Mouse (Mus musculus): ENCODE measurements at regions not wholly inside any gene's neighbourhood (a gene's known extent, or its start where the extent isn't known, plus 50 kb on each side); places are given as distances from the start of the nearest gene placed in this dataset.

- no peaks in the 10 kb centered on the region for H3K27me3 ChIP-seq (ENCODE audit: control insufficient read depth, insufficient read depth, low read length)
- TF ChIP-seq POLR2A (IDR thresholded peaks at IDR 0.05; ENCODE audit: borderline replicate concordance, insufficient read depth, low read length) (no peak), CTCF (IDR thresholded peaks at IDR 0.05; ENCODE audit: borderline replicate concordance, insufficient read depth, low read depth, low read length) (no peak)
- no peaks in the 10 kb centered on the region for H3K4me1 ChIP-seq (ENCODE audit: control insufficient read depth, insufficient read depth, low read length)
- H3K27ac ChIP-seq (ENCODE audit: insufficient read depth, low read length) = no peak overlapping the region
- DNase-seq = no peak
- H3K4me3 ChIP-seq (replicated peaks; ENCODE audit: insufficient read depth, low read depth, low read length) = no peak overlapping the region
- WGBS = 87% methylated on average over 1 of the region's 1 CpGs
Observed at GRCm38 (mm10) chr3:148423383-148423782, 567.0 kb downstream of the Adgrl2 start.

DNA sequence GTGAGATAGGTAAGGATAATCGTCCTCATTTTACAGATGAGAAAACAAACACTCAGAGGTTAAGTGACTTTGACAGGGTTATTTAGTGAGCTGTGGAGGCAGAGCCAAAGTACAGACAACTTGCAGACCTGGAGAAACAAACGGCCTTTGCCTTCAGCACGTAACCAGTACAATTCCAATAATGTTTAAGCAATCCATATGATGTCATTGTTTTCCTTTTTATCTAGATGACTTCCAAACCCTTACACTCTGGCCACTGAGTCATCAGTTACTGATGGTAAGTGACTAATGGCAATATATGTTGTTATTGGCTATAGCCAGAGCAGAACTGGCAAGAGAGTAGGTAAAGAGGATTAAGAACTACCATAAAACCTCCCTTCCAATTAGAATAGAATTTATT lies 567.6 kb downstream of the Adgrl2 start:
- H3K4me3 ChIP-seq (replicated peaks; ENCODE audit: insufficient read depth, low read depth, low read length) = no peak overlapping the region
- TF ChIP-seq POLR2A (IDR thresholded peaks at IDR 0.05; ENCODE audit: borderline replicate concordance, insufficient read depth, low read length) (no peak), CTCF (IDR thresholded peaks at IDR 0.05; ENCODE audit: borderline replicate concordance, insufficient read depth, low read depth, low read length) (no peak)
- DNase-seq = no peak
- no peaks in the 10 kb centered on the region for H3K27me3 ChIP-seq (ENCODE audit: control insufficient read depth, insufficient read depth, low read length)
- 75% methylated on average over 3 of the region's 3 CpGs for whole genome bisulfite sequencing
- no peak overlapping the region for H3K27ac ChIP-seq (ENCODE audit: insufficient read depth, low read length)
- H3K4me1 ChIP-seq (ENCODE audit: control insufficient read depth, insufficient read depth, low read length) = no peaks in the 10 kb centered on the region

DNA sequence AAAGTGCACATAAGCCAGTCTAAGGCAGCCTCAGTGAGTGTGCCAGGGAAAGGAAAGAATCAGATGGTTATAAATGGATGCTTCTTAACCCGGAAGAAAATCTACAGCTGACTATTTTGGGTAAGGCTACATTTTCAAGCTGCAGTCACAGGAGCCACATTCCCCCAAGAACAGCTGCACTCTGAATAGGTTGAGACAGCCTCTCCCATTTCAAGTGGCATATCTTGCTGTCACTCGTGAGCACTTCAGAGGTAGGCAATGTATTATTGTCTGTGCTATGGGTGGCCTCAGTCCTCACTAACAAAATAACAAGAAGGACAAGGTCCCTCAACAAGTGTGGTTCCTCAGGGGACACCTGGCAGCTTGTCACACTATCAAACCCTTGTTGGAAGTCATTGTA lies 568.1 kb downstream of the Adgrl2 start:
- no peaks in the 10 kb centered on the region for H3K27me3 ChIP-seq (ENCODE audit: control insufficient read depth, insufficient read depth, low read length)
- no peak overlapping the region for H3K27ac ChIP-seq (ENCODE audit: insufficient read depth, low read length)
- no peaks in the 10 kb centered on the region for H3K4me1 ChIP-seq (ENCODE audit: control insufficient read depth, insufficient read depth, low read length)
- no peak overlapping the region for H3K4me3 ChIP-seq (replicated peaks; ENCODE audit: insufficient read depth, low read depth, low read length)
- no peak for DNase-seq
- no peak for TF ChIP-seq POLR2A (IDR thresholded peaks at IDR 0.05; ENCODE audit: borderline replicate concordance, insufficient read depth, low read length)
- no peak for TF ChIP-seq CTCF (IDR thresholded peaks at IDR 0.05; ENCODE audit: borderline replicate concordance, insufficient read depth, low read depth, low read length)
- WGBS = 69% methylated on average over 2 of the region's 2 CpGs

- DNase-seq = no peak
- WGBS = 95% methylated on average over 5 of the region's 5 CpGs
- Histone ChIP-seq H3K4me3 (replicated peaks; ENCODE audit: insufficient read depth, low read depth, low read length) (no peak overlapping the region), H3K27me3 (ENCODE audit: control insufficient read depth, insufficient read depth, low read length) (no peaks in the 10 kb centered on the region), H3K27ac (ENCODE audit: insufficient read depth, low read length) (no peak overlapping the region), H3K4me1 (ENCODE audit: control insufficient read depth, insufficient read depth, low read length) (no peaks in the 10 kb centered on the region)
- TF ChIP-seq CTCF (IDR thresholded peaks at IDR 0.05; ENCODE audit: borderline replicate concordance, insufficient read depth, low read depth, low read length) (no peak), POLR2A (IDR thresholded peaks at IDR 0.05; ENCODE audit: borderline replicate concordance, insufficient read depth, low read length) (no peak)
Observed at GRCm38 (mm10) chr3:148420303-148420702, 570.1 kb downstream of the Adgrl2 start.

DNA sequence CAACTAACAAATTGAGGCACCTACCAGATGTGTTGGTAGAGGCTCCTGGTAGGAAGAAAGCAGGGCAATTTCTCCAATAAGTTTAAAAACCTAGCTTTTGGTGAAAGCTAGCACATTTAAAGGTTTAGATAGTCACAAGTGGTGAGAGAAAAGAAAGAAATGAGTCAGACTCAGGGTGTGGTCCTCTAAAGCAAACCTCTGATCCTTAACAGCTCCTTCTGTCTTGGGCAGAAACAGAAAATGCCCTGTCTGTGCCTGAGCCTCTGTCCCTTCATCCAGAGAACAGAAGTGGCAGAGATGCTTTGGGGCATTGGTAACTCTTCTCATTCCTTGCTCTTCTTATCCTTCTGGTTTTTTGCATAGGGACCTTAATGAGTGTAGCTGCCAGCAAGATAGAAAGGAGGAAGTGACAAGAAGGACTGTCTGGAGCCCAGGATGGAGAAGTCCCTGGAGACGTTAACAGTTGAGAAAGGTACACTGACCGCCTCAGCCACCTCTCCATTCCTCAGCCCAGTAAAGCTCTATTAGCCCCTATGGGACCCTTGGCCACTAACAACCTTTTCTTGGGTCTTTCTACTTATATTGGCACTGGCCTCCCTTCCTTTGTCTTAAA lies 570.8 kb downstream of the Adgrl2 start:
- Histone ChIP-seq H3K4me3 (replicated peaks; ENCODE audit: insufficient read depth, low read depth, low read length) (no peak overlapping the region), H3K4me1 (ENCODE audit: control insufficient read depth, insufficient read depth, low read length) (no peaks in the 10 kb centered on the region), H3K27ac (ENCODE audit: insufficient read depth, low read length) (no peak overlapping the region), H3K27me3 (ENCODE audit: control insufficient read depth, insufficient read depth, low read length) (no peaks in the 10 kb centered on the region)
- 88% methylated on average over 2 of the region's 2 CpGs for WGBS
- TF ChIP-seq POLR2A (IDR thresholded peaks at IDR 0.05; ENCODE audit: borderline replicate concordance, insufficient read depth, low read length) (no peak), CTCF (IDR thresholded peaks at IDR 0.05; ENCODE audit: borderline replicate concordance, insufficient read depth, low read depth, low read length) (no peak)
- no peak for DNase-seq

- H3K4me1 ChIP-seq (ENCODE audit: control insufficient read depth, insufficient read depth, low read length) = no peaks in the 10 kb centered on the region
- 17% methylated on average over 6 of the region's 6 CpGs for WGBS
Observed at GRCm38 (mm10) chr3:148418067-148418466, 572.3 kb downstream of the Adgrl2 start.

DNA sequence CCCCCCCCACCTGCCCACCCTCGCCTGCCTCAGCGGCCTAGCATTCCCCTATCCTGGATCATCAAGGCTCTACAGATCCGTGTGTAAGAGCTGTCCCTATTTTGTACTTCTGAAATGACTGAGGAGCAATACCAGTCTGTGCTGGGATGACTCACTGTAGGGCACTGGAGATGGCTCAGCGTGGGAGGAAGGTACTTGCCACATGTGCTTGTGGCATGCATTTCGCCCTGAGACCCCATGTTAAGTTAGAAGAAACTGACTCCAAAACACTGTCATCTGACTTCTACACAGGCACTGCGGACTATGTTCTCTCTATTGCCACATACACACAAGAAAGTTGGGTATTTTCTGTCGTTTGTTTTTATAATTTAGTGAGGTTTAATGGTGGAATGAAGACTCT lies 574.9 kb downstream of the Adgrl2 start:
- H3K27ac ChIP-seq (ENCODE audit: insufficient read depth, low read length) = no peak overlapping the region
- DNase-seq = no peak
- H3K27me3 ChIP-seq (ENCODE audit: control insufficient read depth, insufficient read depth, low read length) = no peaks in the 10 kb centered on the region
- no peak overlapping the region for H3K4me3 ChIP-seq (replicated peaks; ENCODE audit: insufficient read depth, low read depth, low read length)
- TF ChIP-seq POLR2A (IDR thresholded peaks at IDR 0.05; ENCODE audit: borderline replicate concordance, insufficient read depth, low read length) (no peak), CTCF (IDR thresholded peaks at IDR 0.05; ENCODE audit: borderline replicate concordance, insufficient read depth, low read depth, low read length) (no peak)
- 87% methylated on average over 7 of the region's 7 CpGs for WGBS
- no peaks in the 10 kb centered on the region for H3K4me1 ChIP-seq (ENCODE audit: control insufficient read depth, insufficient read depth, low read length)

More at GRCm38 (mm10) chr3:148418067-148418466, 572.3 kb downstream of the Adgrl2 start:
- no peak overlapping the region for H3K4me3 ChIP-seq (replicated peaks; ENCODE audit: insufficient read depth, low read depth, low read length)
- H3K27ac ChIP-seq (ENCODE audit: insufficient read depth, low read length) = no peak overlapping the region
- no peak for TF ChIP-seq CTCF (IDR thresholded peaks at IDR 0.05; ENCODE audit: borderline replicate concordance, insufficient read depth, low read depth, low read length)
- no peak for DNase-seq
- H3K27me3 ChIP-seq (ENCODE audit: control insufficient read depth, insufficient read depth, low read length) = no peaks in the 10 kb centered on the region

- Histone ChIP-seq H3K27me3 (ENCODE audit: control insufficient read depth, insufficient read depth, low read length) (no peaks in the 10 kb centered on the region), H3K4me1 (ENCODE audit: control insufficient read depth, insufficient read depth, low read length) (no peaks in the 10 kb centered on the region), H3K4me3 (replicated peaks; ENCODE audit: insufficient read depth, low read depth, low read length) (no peak overlapping the region), H3K27ac (ENCODE audit: insufficient read depth, low read length) (no peak overlapping the region)
- no peak for DNase-seq
- 89% methylated on average over 1 of the region's 1 CpGs for WGBS
- TF ChIP-seq POLR2A (IDR thresholded peaks at IDR 0.05; ENCODE audit: borderline replicate concordance, insufficient read depth, low read length) = no peak
- no peak for TF ChIP-seq CTCF (IDR thresholded peaks at IDR 0.05; ENCODE audit: borderline replicate concordance, insufficient read depth, low read depth, low read length)
Observed at GRCm38 (mm10) chr3:148413027-148413426, 577.3 kb downstream of the Adgrl2 start.

Measured in cerebellum, adult 2 months (tissue).